In the genomic region with DNA sequence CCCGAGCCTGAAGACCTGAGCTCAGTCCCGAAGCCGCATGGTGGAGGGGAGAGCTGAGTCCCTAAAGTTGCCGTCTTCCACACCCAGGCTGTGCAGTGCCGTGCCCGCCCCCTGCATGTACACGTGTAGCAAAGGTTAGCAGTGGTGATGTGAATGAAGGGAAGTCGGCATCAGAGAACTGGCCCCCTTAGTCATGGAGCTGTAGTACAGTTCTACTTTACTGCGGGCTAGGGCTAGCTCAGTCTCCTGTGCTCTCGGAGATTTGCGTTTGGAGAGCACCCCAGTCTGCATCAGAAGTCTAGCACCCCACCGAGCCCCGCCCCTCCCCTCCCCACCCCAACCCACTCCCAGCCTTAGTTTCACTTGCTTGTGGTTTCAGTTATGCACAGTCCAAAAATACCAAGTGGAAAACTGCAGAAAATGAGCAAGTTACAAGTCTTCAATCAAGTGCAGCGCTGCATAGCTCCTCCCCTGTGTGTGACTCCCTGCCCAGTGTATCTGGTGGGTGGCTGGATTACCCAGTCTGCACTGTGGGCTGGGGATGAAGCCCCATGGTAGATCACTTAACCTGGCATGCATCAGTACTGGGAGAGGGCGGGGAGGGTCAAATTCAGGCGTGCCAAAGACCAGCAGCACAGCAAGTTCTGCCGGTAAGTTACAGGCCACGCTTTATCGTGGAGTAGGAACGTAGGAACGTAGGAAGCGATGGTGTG, we compare ENCODE assay signal across 8 mouse cellular contexts. TPM values are rescaled to one million over a fixed set of nuclear protein-coding genes. Genes with fewer than 3 reads are reported as not detected.
DNase-seq lines count a peak whose midpoint lies in the region; ATAC-seq and TF ChIP-seq lines count a peak whose summit lies in the region.

No protein-coding gene starts in this region.

- no peak for TF ChIP-seq EP300 in MEL (IDR thresholded peaks at IDR 0.05; ENCODE audit: low read depth in 1 of 2, low read length in 2 of 2)

- intact Hi-C loops in heart, postnatal 25 days (cut with DNase I) = loop anchor here (1.0 to 10.0 kb wide), 3 partner anchors 22 to 1597 kb away; a partner anchor contains a TSS

- no peak for DNase-seq in heart, postnatal 25 days (ENCODE audit: low spot score)
- no peak for DNase-seq in MEL (ENCODE audit: low read depth, low spot score)
- DNase-seq in thymus, postnatal 4 days = peak; percentile 58
- no peak for DNase-seq in adrenal gland, postnatal 10 days
- no peak for DNase-seq in adrenal gland, adult 2 months

- peaks cover 9% of the 10 kb centered on the region for H3K79me2 ChIP-seq in MEL (ENCODE audit: control insufficient read depth, insufficient read depth, low read length, poor library complexity)

- 61% methylated on average over 22 of the region's 22 CpGs for WGBS in heart, embryonic 11.5 days (ENCODE audit: insufficient replicate concordance)
- 53% methylated on average over 22 of the region's 22 CpGs for WGBS in hindbrain, embryonic 13.5 days

- H3K27ac ChIP-seq in heart, embryonic 11.5 days (ENCODE audit: low read depth, low read length) = peak overlapping the region; percentile 94
- peak overlapping the region; percentile 10 for H3K27ac ChIP-seq in MEL (ENCODE audit: control insufficient read depth, low read depth, low read length)
- H3K27ac ChIP-seq in hindbrain, embryonic 13.5 days = peak overlapping the region; percentile 84

- TF ChIP-seq POLR2A in MEL (IDR thresholded peaks at IDR 0.05; ENCODE audit: control insufficient read depth in 1 of 2, insufficient read depth in 1 of 2, low read depth in 1 of 2, low read length in 2 of 2, poor library complexity in 1 of 2) = no peak

- peaks cover 53% of the 10 kb centered on the region for H3K4me1 ChIP-seq in heart, embryonic 11.5 days (ENCODE audit: control insufficient read depth, insufficient read depth, low read length)
- H3K4me1 ChIP-seq in MEL (ENCODE audit: control insufficient read depth in 1 of 2, insufficient read depth in 2 of 2, low read length in 2 of 2) = peaks cover 0 to 21% of the 10 kb centered on the region in 2 experiments; a peak in 3 of 4 replicates
- H3K4me1 ChIP-seq in hindbrain, embryonic 13.5 days (replicated peaks) = peaks cover 73% of the 10 kb centered on the region
- peaks cover 89% of the 10 kb centered on the region for H3K4me1 ChIP-seq in megakaryocyte, embryonic 14.5 days

- peak overlapping the region; percentile 71 for H3K9ac ChIP-seq in heart, embryonic 11.5 days (ENCODE audit: low read depth, low read length)
- no peak overlapping the region for H3K9ac ChIP-seq in MEL (ENCODE audit: control insufficient read depth, low read depth, low read length, poor library complexity, severe bottlenecking)
- H3K9ac ChIP-seq in hindbrain, embryonic 13.5 days = peak overlapping the region; percentile 46; the same call in 1 of the 2 replicates

- no peak for ATAC-seq in heart, embryonic 11.5 days (replicated peaks; ENCODE audit: insufficient number of reproducible peaks, low FRiP score, low TSS enrichment)
- no peak for ATAC-seq in hindbrain, embryonic 13.5 days (ENCODE audit: low FRiP score)

- no peaks in the 10 kb centered on the region for H3K27me3 ChIP-seq in heart, embryonic 11.5 days (ENCODE audit: control insufficient read depth, insufficient read depth, low read length)
- no peaks in the 10 kb centered on the region for H3K27me3 ChIP-seq in MEL (ENCODE audit: control insufficient read depth in 1 of 2, insufficient read depth in 2 of 2, low read length in 2 of 2)
- H3K27me3 ChIP-seq in hindbrain, embryonic 13.5 days = no peaks in the 10 kb centered on the region
- H3K27me3 ChIP-seq in megakaryocyte, embryonic 14.5 days (replicated peaks) = no peaks in the 10 kb centered on the region

- H3K36me3 ChIP-seq in heart, embryonic 11.5 days (ENCODE audit: control insufficient read depth, insufficient read depth, low read length) = no peaks in the 10 kb centered on the region
- peaks cover 0 to 14% of the 10 kb centered on the region in 2 experiments for H3K36me3 ChIP-seq in MEL (ENCODE audit: control insufficient read depth in 1 of 2, insufficient read depth in 2 of 2, low read length in 2 of 2)
- peaks cover 16% of the 10 kb centered on the region for H3K36me3 ChIP-seq in hindbrain, embryonic 13.5 days
- peaks cover 33% of the 10 kb centered on the region for H3K36me3 ChIP-seq in megakaryocyte, embryonic 14.5 days (replicated peaks; ENCODE audit: low read length)

- no peak for TF ChIP-seq CTCF in MEL (IDR thresholded peaks at IDR 0.05 in 2 of 3, conservative IDR thresholded peaks at IDR 0.05 in 1 of 3; ENCODE audit: control insufficient read depth in 1 of 3, insufficient read depth in 1 of 3, low read depth in 2 of 3, low read length in 3 of 3, poor library complexity in 1 of 3, severe bottlenecking in 1 of 3)

- peak overlapping the region; percentile 77 for H3K4me2 ChIP-seq in heart, embryonic 11.5 days
- peak overlapping the region; percentile 49 for H3K4me2 ChIP-seq in hindbrain, embryonic 13.5 days

- peak overlapping the region; percentile 40; the same call in 1 of the 2 replicates for H3K4me3 ChIP-seq in heart, embryonic 11.5 days (ENCODE audit: low read depth, low read length)
- no peak overlapping the region for H3K4me3 ChIP-seq in MEL (ENCODE audit: control insufficient read depth in 1 of 2, insufficient read depth in 1 of 2, low read depth in 2 of 2, low read length in 2 of 2)
- H3K4me3 ChIP-seq in hindbrain, embryonic 13.5 days = 0 out of 2 replicates have a peak overlapping the region, but pooled peaks have one; percentile 20
- peak overlapping the region; percentile 94 for H3K4me3 ChIP-seq in megakaryocyte, embryonic 14.5 days (replicated peaks)

- no peaks in the 10 kb centered on the region for H3K9me3 ChIP-seq in heart, embryonic 11.5 days (replicated peaks; ENCODE audit: control insufficient read depth, low read length)
- no peaks in the 10 kb centered on the region for H3K9me3 ChIP-seq in MEL (replicated peaks; ENCODE audit: insufficient read depth, low read length)
- no peaks in the 10 kb centered on the region for H3K9me3 ChIP-seq in hindbrain, embryonic 13.5 days
- no peaks in the 10 kb centered on the region for H3K9me3 ChIP-seq in megakaryocyte, embryonic 14.5 days

- TF ChIP-seq RAD21 in MEL (IDR thresholded peaks at IDR 0.05; ENCODE audit: low read depth, low read length) = no peak

TF ChIP-seq in MEL, 35 proteins besides CTCF, POLR2A, EP300 and RAD21:
- no peak for TF ChIP-seq KAT2A (conservative IDR thresholded peaks at IDR 0.05; ENCODE audit: low read depth, low read length)

RNA-seq across cellular contexts. Expression of a gene that starts 22.3 kb away (rescaled TPM):
- 6.4 and 8.1 TPM in 2 replicates for polyA plus RNA-seq in heart, embryonic 11.5 days (2014; fragmentation: Nextera tagmentation; extraction: Ambion mirVana)
- 1 to 10 TPM; 5.5 to 6.2 TPM for total RNA-seq in heart, postnatal 25 days (2021)
- 4.4 and 5.1 TPM in 2 replicates for total RNA-seq in MEL (2012; rRNA removed)
- polyA plus RNA-seq in MEL (2012; ENCODE audit: insufficient read depth in 1 of 2, insufficient read length in 2 of 2, low read depth in 1 of 2, low replicate concordance in 2 of 2, missing spikeins in 1 of 2) = 10 to 100 TPM in 1 of 2 experiments, not detected in 1; 13.5 TPM
- polyA plus RNA-seq in hindbrain, embryonic 13.5 days (2015; fragmentation: Nextera tagmentation; extraction: Ambion mirVana) = 12.8 and 15.2 TPM in 2 replicates
- polyA plus RNA-seq in megakaryocyte, embryonic 14.5 days (2012; ENCODE audit: insufficient read depth, low replicate concordance) = 26.2 and 36.4 TPM in 2 replicates
- 10 to 100 TPM; 14.0 to 18.9 TPM for total RNA-seq in adrenal gland, postnatal 10 days (2021)
- 10 to 100 TPM; 18.5 to 22.7 TPM for total RNA-seq in adrenal gland, adult 2 months (2021)
- 75.8 and 77.7 TPM in 2 replicates for polyA plus RNA-seq in adrenal gland, adult 2 months (2012; rRNA removed)

RNA-seq across cellular contexts. Expression of a gene that starts 40.2 kb away (rescaled TPM):
- 3.0 and 3.8 TPM in 2 replicates for polyA plus RNA-seq in heart, embryonic 11.5 days (2014; fragmentation: Nextera tagmentation; extraction: Ambion mirVana)
- total RNA-seq in heart, postnatal 25 days (2021) = 10 to 100 TPM; 16.2 TPM
- 8.2 and 9.1 TPM in 2 replicates for total RNA-seq in MEL (2012; rRNA removed)
- 10 to 100 TPM in 1 of 2 experiments, not detected in 1; 20.2 TPM for polyA plus RNA-seq in MEL (2012; ENCODE audit: insufficient read depth in 1 of 2, insufficient read length in 2 of 2, low read depth in 1 of 2, low replicate concordance in 2 of 2, missing spikeins in 1 of 2)
- polyA plus RNA-seq in hindbrain, embryonic 13.5 days (2015; fragmentation: Nextera tagmentation; extraction: Ambion mirVana) = 5.3 and 5.6 TPM in 2 replicates
- 13.3 and 39.1 TPM in 2 replicates for polyA plus RNA-seq in megakaryocyte, embryonic 14.5 days (2012; ENCODE audit: insufficient read depth, low replicate concordance)
- 10 to 100 TPM; 22.9 to 23.6 TPM for total RNA-seq in adrenal gland, postnatal 10 days (2021)
- 10 to 100 TPM; 19.7 to 24.6 TPM for total RNA-seq in adrenal gland, adult 2 months (2021)
- 17.2 and 18.2 TPM in 2 replicates for polyA plus RNA-seq in adrenal gland, adult 2 months (2012; rRNA removed)

Comparison
In these comparisons a context has a peak if more than half of its experiments do, and no peak if none do; other contexts are left out.
1. H3K27ac ChIP-seq: peak in every context shown above with its lines; median percentile 94 in heart, embryonic 11.5 days; 84 in hindbrain, embryonic 13.5 days; 10 in MEL.
2. H3K4me3 ChIP-seq: peak in heart, embryonic 11.5 days (single experiment), hindbrain, embryonic 13.5 days (single experiment) and megakaryocyte, embryonic 14.5 days (single experiment); none in MEL (0 of 2).